Mouse (Mus musculus) CH12.LX (cell line): Measurements from ENCODE around the gene Il1rap. TPM values are rescaled to one million over a fixed set of nuclear protein-coding genes. Genes with fewer than 3 reads are reported as not detected.

Source experiments
- DNase-seq: peaks from one replicate; pipeline ENCODE4 v3.0.0-alpha.2; 2013; ENCODE audit errors: extremely low read depth
- H3K27ac ChIP-seq: 2 replicates; pipeline ENCODE4 v1.5.1; 2012; ENCODE audit warnings: low read depth, mild to moderate bottlenecking, control low read depth, moderate library complexity; ENCODE audit not compliant: insufficient read depth
- H3K27me3 ChIP-seq: replicated peaks from 2 replicates; pipeline ENCODE3; 2012; ENCODE audit warnings: inconsistent platforms
- H3K36me3 ChIP-seq, 2 experiments: replicated peaks in 1 of 2; 2 replicates each; pipeline versions ENCODE3 to v1.6.1; 2012; ENCODE audit warnings: inconsistent platforms in 1 of 2, low read length in 1 of 2, mild to moderate bottlenecking in 1 of 2, mixed read lengths in 1 of 2, moderate library complexity in 1 of 2; ENCODE audit not compliant: control insufficient read depth in 1 of 2, insufficient read depth in 1 of 2
- H3K4me1 ChIP-seq, 2 experiments: 2 replicates each; pipeline ENCODE4 v1.6.1; 2012; ENCODE audit warnings: inconsistent platforms in 1 of 2, moderate library complexity in 1 of 2; ENCODE audit not compliant: insufficient read depth in 2 of 2, control insufficient read depth in 1 of 2
- H3K4me2 ChIP-seq: 2 replicates; pipeline ENCODE4 v1.6.1; 2012; ENCODE audit warnings: low read depth, mild to moderate bottlenecking, control low read depth; ENCODE audit not compliant: poor library complexity, insufficient read depth, severe bottlenecking
- H3K4me3 ChIP-seq, 3 experiments: fragments of 150-350 bp in 1 of 3; sonication (generic) in 1 of 3; replicated peaks in 1 of 3; 2 replicates each; pipeline versions ENCODE3 to v1.5.1; 2011 to 2012; ENCODE audit warnings: low read depth in 2 of 3, low read length in 2 of 3, mild to moderate bottlenecking in 2 of 3, moderate library complexity in 2 of 3, control low read depth in 1 of 3, improper control_type of control experiment in 1 of 3, inconsistent platforms in 1 of 3, mixed read lengths in 1 of 3; ENCODE audit not compliant: poor library complexity in 1 of 3
- H3K79me2 ChIP-seq: replicated peaks from 2 replicates; pipeline ENCODE4 v1.6.1; 2012; ENCODE audit warnings: mild to moderate bottlenecking, moderate library complexity; ENCODE audit not compliant: control insufficient read depth, poor library complexity, insufficient read depth, severe bottlenecking; ENCODE audit errors: extremely low read depth
- H3K9ac ChIP-seq: 2 replicates; pipeline ENCODE4 v1.6.1; 2012; ENCODE audit warnings: low read depth, mild to moderate bottlenecking, control low read depth, moderate library complexity; ENCODE audit not compliant: insufficient read depth
- H3K9me3 ChIP-seq: replicated peaks from 2 replicates; pipeline ENCODE3; 2012; ENCODE audit warnings: low read length, inconsistent platforms, mixed read lengths
- BHLHE40 ChIP-seq: IDR thresholded peaks from 2 replicates; pipeline ENCODE4 v1.6.1; 2011; ENCODE audit warnings: mild to moderate bottlenecking, low read depth, low read length, improper control_type of control experiment
- CHD1 ChIP-seq: IDR thresholded peaks from 2 replicates; pipeline ENCODE4 v1.6.1; 2012; ENCODE audit warnings: low read depth, low read length, improper control_type of control experiment, inconsistent platforms
- ELF1 ChIP-seq: IDR thresholded peaks from 2 replicates; pipeline ENCODE4 v1.6.1; 2014; ENCODE audit warnings: low read depth, mild to moderate bottlenecking, inconsistent platforms, low read length, improper control_type of control experiment
- ETS1 ChIP-seq: conservative IDR thresholded peaks from 2 replicates; pipeline ENCODE4 v1.6.1; 2012; ENCODE audit warnings: low read depth, mild to moderate bottlenecking, inconsistent platforms, low read length, improper control_type of control experiment, moderate library complexity
- GABPA ChIP-seq: IDR thresholded peaks from 2 replicates; pipeline ENCODE4 v1.6.1; 2012; ENCODE audit warnings: low read depth, low read length, improper control_type of control experiment, inconsistent platforms; ENCODE audit not compliant: insufficient replicate concordance
- HCFC1 ChIP-seq: IDR thresholded peaks from 2 replicates; pipeline ENCODE4 v1.6.1; 2012; ENCODE audit warnings: low read depth, mild to moderate bottlenecking, inconsistent platforms, low read length, improper control_type of control experiment
- JUND ChIP-seq: conservative IDR thresholded peaks from 2 replicates; pipeline ENCODE4 v1.6.1; 2011; ENCODE audit warnings: low read depth, low read length, improper control_type of control experiment
- MAFK ChIP-seq: IDR thresholded peaks from 2 replicates; pipeline ENCODE4 v1.6.1; 2011; ENCODE audit warnings: low read length, improper control_type of control experiment; ENCODE audit not compliant: insufficient replicate concordance
- MAZ ChIP-seq: IDR thresholded peaks from 2 replicates; pipeline ENCODE4 v1.6.1; 2012; ENCODE audit warnings: low read depth, mild to moderate bottlenecking, inconsistent platforms, low read length, improper control_type of control experiment, moderate library complexity
- MEF2A ChIP-seq: IDR thresholded peaks from 2 replicates; pipeline ENCODE4 v1.6.1; 2014; ENCODE audit warnings: low read depth, mild to moderate bottlenecking, inconsistent platforms, low read length, improper control_type of control experiment, borderline replicate concordance
- MYC ChIP-seq: IDR thresholded peaks from 2 replicates; pipeline ENCODE4 v1.6.1; 2011; ENCODE audit warnings: low read depth, mild to moderate bottlenecking, improper control_type of control experiment, low read length
- NELFE ChIP-seq: IDR thresholded peaks from 2 replicates; pipeline ENCODE4 v1.6.1; 2011; ENCODE audit warnings: low read depth, low read length, improper control_type of control experiment
- NRF1 ChIP-seq: IDR thresholded peaks from 2 replicates; pipeline ENCODE4 v1.6.1; 2014; ENCODE audit warnings: low read depth, mild to moderate bottlenecking, inconsistent platforms, low read length, improper control_type of control experiment, moderate library complexity
- PAX5 ChIP-seq: IDR thresholded peaks from 2 replicates; pipeline ENCODE4 v1.6.1; 2012; ENCODE audit warnings: low read length, inconsistent platforms, mixed read lengths
- SMC3 ChIP-seq: IDR thresholded peaks from 2 replicates; pipeline ENCODE4 v1.6.1; 2011; ENCODE audit warnings: low read depth, low read length, improper control_type of control experiment
- TBP ChIP-seq: conservative IDR thresholded peaks from 2 replicates; pipeline ENCODE4 v1.6.1; 2011; ENCODE audit warnings: low read depth, low read length, improper control_type of control experiment
- USF2 ChIP-seq: conservative IDR thresholded peaks from 2 replicates; pipeline ENCODE4 v1.6.1; 2011; ENCODE audit warnings: low read depth, low read length, improper control_type of control experiment
- ZC3H11A ChIP-seq: IDR thresholded peaks from 2 replicates; pipeline ENCODE4 v1.6.1; 2012; ENCODE audit warnings: low read depth, mild to moderate bottlenecking, inconsistent platforms, low read length, improper control_type of control experiment
- ZKSCAN1 ChIP-seq: IDR thresholded peaks from 2 replicates; pipeline ENCODE4 v1.6.1; 2012; ENCODE audit warnings: low read depth, inconsistent platforms, low read length, improper control_type of control experiment, borderline replicate concordance
- dilution Hi-C: fragments of 300-500 bp; cut with MboI; formaldehyde crosslinking; loops from 2 replicates; pipeline ENCODE4 v1.14.3; 2020; ENCODE audit warnings: low sequenced_read_pairs; ENCODE audit not compliant: extremely low pct_unique_long_range_greater_than_20kb, extremely low pct_ligation_motif_present
- in situ Hi-C: fragments of 300-500 bp; cut with MboI; formaldehyde crosslinking; loops from 3 replicates; pipeline ENCODE4 v1.14.3; 2019; ENCODE audit warnings: low sequenced_read_pairs, low pct_ligation_motif_present, low pct_unique_long_range_greater_than_20kb, mixed read lengths
- polyA plus RNA-seq: library from polyadenylated mRNA; unstranded; fragments of >175 nt; gene quantifications from 2 replicates; pipeline ENCODE4 v1.2.1, GENCODE M21; 2012; ENCODE audit warnings: low read depth; ENCODE audit not compliant: insufficient read length
- total RNA-seq, 2 experiments: library from RNA; depleted of rRNA; stranded (reverse); fragments of 300-350 nt in 1 of 2; fragments of >200 nt in 1 of 2; gene quantifications; 2 replicates each; pipeline ENCODE4 v1.2.3; 2012 to 2014

The Il1rap gene
- total and polyA plus RNA-seq, 3 experiments, result 4.1 to 15.0 (median 9.4) TPM

DNA sequence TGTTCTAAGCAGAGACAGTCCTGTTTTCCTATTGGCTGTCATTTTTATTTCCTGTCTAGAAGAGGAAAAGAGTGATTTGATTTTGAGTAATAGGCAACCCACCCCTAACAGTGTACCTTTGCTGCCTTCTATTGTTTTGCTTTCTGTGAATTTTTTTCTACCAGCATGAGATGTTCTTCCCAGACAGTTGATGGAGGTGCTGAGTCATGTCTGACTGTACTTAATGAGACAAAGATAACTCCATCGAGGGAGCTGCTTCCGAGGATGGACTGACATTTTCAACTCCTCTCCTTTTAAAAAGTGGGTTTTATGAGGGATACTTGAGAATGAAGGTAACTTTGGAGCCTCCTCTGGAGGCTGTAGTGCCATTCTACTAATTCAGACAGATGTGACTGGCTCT, 64.6 kb downstream of the Il1rap start:
- Histone ChIP-seq H3K4me3 (no peak overlapping the region), H3K27me3 (no peaks in the 10 kb centered on the region), H3K36me3 (no peaks in the 10 kb centered on the region), H3K27ac (no peak overlapping the region), H3K4me1 (no peaks in the 10 kb centered on the region), H3K9me3 (no peaks in the 10 kb centered on the region), H3K4me2 (no peak overlapping the region), H3K79me2 (no peaks in the 10 kb centered on the region), H3K9ac (no peak overlapping the region)
- in situ Hi-C loops, result no loop called here
- dilution Hi-C loops, result no loop called here
- no peak for TF ChIP-seq NELFE
- no peak for TF ChIP-seq TBP
- TF ChIP-seq CHD1, result no peak
- TF ChIP-seq MEF2A, result no peak
- DNase-seq, result no peak

DNA sequence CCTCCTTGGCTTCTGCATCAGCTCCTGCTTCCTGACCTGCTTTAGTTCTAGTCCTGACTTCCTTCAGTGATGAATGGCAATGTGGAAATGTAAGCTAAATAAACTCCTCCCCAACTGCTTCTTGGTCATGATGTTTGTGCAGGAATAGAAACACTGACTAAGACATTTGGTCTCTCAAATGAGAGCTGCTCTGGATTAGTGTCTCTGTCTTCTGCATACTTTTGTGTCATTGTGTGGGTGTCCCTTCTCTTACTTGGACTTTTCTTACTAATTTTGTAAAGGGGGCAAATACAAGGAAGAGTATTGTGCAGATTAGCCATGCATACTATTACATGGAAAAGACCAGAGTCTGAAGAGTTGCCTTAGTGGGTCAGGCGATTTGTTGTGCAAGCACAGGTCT, 65.5 kb downstream of the Il1rap start:
- H3K4me2 ChIP-seq, result no peak overlapping the region
- H3K27ac ChIP-seq, result no peak overlapping the region
- H3K4me3 ChIP-seq, result no peak overlapping the region
- dilution Hi-C loops, result no loop called here
- H3K27me3 ChIP-seq, result no peaks in the 10 kb centered on the region
- in situ Hi-C loops, result no loop called here
- H3K79me2 ChIP-seq, result no peaks in the 10 kb centered on the region
- H3K36me3 ChIP-seq, result no peaks in the 10 kb centered on the region
- no peak for DNase-seq
- no peaks in the 10 kb centered on the region for H3K9me3 ChIP-seq
- no peak overlapping the region for H3K9ac ChIP-seq
- TF ChIP-seq MAFK (no peak), NRF1 (no peak), ELF1 (no peak), SMC3 (no peak), JUND (no peak), ETS1 (no peak), MYC (no peak), HCFC1 (no peak), NELFE (no peak), ZKSCAN1 (no peak), ZC3H11A (no peak), MAZ (no peak), BHLHE40 (no peak), GABPA (no peak), USF2 (no peak), PAX5 (no peak)
- no peaks in the 10 kb centered on the region for H3K4me1 ChIP-seq
